Mouse (Mus musculus): ENCODE results near the gene Mrpl14.
A peak's percentile ranks its signal among the peaks of the same experiment; 100 is the strongest.

The Mrpl14 gene

GRCm38 (mm10) chr17:45727481-45727880, 41.4 kb downstream of the Mrpl14 start:
- no peak for DNase-seq

- no peak for DNase-seq
These were observed 42.0 kb downstream of the Mrpl14 start for GRCm38 (mm10) chr17:45727983-45728723.

- no peak for DNase-seq
These were observed 43.3 kb downstream of the Mrpl14 start for GRCm38 (mm10) chr17:45729387-45729786.

GRCm38 (mm10) chr17:45730696-45731095, 44.6 kb downstream of the Mrpl14 start:
- DNase-seq, result no peak

- peak; percentile 89 for DNase-seq
These were observed 45.2 kb downstream of the Mrpl14 start for GRCm38 (mm10) chr17:45731172-45731864.

- DNase-seq, result no peak
These were observed 47.1 kb downstream of the Mrpl14 start for GRCm38 (mm10) chr17:45733038-45733734.

- peak; percentile 84 for DNase-seq
These were observed 47.7 kb downstream of the Mrpl14 start, which contains the start of gene 1600014C23Rik for GRCm38 (mm10) chr17:45733735-45734301. Gene 1600014C23Rik, minus strand, starts transcription at chr17:45733844.

- no peak for DNase-seq
These were observed 48.2 kb downstream of the Mrpl14 start for GRCm38 (mm10) chr17:45734333-45734732.

- no peak for DNase-seq
These were observed 48.8 kb downstream of the Mrpl14 start for GRCm38 (mm10) chr17:45734881-45735280.

GRCm38 (mm10) chr17:45735382-45736310, 49.5 kb downstream of the Mrpl14 start:
- DNase-seq, result peak; percentile 90

GRCm38 (mm10) chr17:45736311-45737077, 50.4 kb downstream of the Mrpl14 start:
- DNase-seq, result peak; percentile 91

- no peak for DNase-seq
These were observed 51.0 kb downstream of the Mrpl14 start for GRCm38 (mm10) chr17:45737078-45737601.

- DNase-seq, result no peak
These were observed 56.4 kb downstream of the Mrpl14 start for GRCm38 (mm10) chr17:45742371-45743147.

- no peak for DNase-seq
These were observed 59.5 kb downstream of the Mrpl14 start for GRCm38 (mm10) chr17:45745629-45746028.

GRCm38 (mm10) chr17:45746755-45747154, 60.6 kb downstream of the Mrpl14 start:
- DNase-seq, result no peak

- no peak for DNase-seq
These were observed 61.2 kb downstream of the Mrpl14 start for GRCm38 (mm10) chr17:45747293-45747692.
